Mouse (Mus musculus) c-Kit-positive CD71-negative TER-119-negative erythroid progenitor cells, embryonic 14.5 days (primary cell): ENCODE results near the gene Erf.

Source experiments
- DNase-seq: peaks from one replicate; pipeline ENCODE4 v3.0.0-alpha.2; 2013; ENCODE audit warnings: low read depth

Erf gene

GRCm38 (mm10) chr7:25238015-25238706 is 12.4 kb downstream of the Erf start:
- DNase-seq: peak; percentile 88

- DNase-seq: peak; percentile 97
Measured at GRCm38 (mm10) chr7:25237249-25238014, 13.1 kb downstream of the Erf start, which contains the start of gene Gsk3a. Gene Gsk3a, minus strand, starts transcription at chr7:25237851.

GRCm38 (mm10) chr7:25235526-25235925 is 15.0 kb downstream of the Erf start:
- no peak for DNase-seq

- no peak for DNase-seq
Measured at GRCm38 (mm10) chr7:25233061-25233460, 17.5 kb downstream of the Erf start.

DNA sequence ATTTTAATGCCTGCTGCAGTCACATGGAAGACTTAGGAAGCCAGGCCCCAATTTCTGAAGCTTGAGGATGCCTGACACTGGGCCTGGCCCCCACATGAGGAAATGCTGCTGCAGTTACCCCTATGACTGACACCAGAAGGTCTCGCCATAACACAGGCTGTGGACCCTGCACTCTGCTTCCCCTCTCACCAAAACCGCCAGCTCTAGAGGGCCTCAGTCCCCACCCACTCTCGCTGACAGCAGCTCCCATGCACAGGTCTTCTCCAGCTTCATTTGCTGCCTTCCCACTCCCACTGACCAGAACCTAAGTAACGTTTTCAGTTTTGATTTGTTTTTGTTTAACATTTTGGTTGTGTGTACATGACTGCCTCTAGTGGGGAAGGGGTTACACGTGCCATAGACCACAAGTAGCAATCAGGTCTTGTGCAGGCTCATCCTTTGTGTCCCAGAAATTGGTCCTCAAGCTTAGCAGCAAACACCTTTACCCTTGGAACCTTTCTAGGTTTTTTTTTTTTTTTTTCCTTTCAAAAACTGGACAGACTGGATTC is 18.4 kb downstream of the Erf start:
- DNase-seq: no peak

DNA sequence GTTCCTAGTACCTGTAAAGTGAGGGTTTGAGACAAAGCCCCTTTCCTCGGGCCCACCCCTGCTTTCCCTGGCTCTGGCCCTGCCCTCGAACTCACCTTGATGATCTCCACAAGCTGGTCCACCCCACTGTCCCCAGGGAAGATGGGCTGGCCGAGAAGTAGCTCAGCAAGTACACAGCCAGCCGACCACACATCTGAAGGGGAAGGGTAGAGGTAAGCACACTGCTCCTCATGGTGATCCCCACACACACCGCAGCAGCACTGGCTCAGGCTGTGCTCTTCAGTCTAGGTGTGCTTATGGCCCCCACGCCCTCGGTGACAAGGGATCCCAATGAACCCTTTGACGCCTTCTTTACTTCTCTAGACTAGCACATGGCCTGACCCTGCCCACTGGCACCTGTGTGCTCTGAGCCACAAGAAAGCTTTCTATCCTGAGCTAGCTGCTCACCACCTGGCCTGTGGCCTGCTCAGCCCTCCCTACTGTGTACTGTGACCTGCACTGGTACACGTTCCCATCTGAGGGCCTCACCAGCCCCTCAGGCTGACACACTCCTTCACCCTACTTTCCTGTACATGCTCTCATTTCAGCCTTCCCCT is 19.8 kb downstream of the Erf start:
- no peak for DNase-seq

DNA sequence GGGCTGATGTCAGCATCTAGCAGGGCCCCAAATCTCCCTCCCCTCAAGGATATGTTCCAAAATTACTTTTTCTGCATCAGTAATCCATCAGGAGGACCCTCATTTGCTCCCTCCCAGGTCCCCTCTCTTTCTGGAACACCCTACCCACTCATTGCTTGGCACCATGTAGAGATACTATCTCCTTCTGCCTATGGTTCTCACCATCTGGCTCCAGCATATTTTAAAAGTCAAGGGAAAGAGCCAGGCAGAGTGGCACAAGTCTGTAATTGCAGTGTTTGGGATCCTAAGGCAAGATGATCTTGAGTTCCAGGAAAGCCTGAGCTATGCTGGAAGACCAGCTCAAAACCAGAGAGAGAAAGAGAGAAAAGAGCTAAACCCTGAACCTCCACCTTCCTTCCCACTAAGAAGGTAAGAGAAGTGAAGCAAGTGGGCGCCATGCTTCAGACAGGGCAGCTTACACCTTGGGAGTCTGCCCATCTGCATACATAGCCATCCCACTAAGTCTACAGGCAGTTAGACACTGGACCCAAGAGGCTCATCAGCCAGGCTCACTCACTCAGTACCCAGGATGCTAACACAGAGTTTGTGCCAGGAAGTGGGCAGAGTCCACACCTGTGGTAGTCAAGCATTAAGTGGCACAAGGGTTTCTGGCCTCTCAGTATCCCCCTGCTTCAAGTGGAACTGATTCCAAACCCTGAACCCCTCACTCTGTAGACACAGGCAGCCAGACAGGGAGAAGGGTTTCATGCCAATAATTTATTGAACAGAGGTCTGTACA is 22.8 kb downstream of the Erf start:
- no peak for DNase-seq

DNA sequence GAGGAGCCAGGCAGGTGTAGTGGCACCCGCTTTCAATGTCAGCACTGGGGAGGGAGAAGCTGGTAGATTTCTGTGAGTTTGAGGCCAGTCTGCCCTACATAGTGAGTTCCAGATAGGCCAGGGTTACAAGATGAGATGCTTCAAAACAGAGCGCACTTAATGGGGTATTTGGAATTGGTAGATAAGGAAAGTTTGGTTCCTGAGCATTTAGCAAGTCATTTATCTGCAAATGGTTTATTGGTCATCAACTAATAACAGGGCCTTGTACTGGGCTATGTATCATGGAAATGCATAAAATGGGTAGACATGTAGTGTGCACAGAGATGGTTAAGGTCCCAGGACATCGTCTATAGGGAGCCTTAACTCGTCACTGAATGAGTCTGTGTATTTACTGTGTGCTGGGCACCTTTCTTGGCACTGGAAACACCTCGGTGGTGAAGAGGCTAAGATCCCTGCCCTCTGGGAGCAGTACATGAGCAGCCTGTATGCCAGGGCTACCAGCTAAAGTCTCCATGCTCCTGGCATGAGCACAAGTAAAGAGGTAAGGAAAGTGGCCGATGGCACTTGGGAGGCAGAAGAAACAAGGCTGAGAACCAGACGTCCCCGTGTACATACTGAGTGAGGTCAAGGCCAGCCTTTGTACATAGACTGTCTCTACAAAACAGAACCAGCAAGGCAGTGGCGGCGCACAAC is 28.1 kb downstream of the Erf start:
- no peak for DNase-seq

- peak; percentile 97 for DNase-seq
Measured at GRCm38 (mm10) chr7:25221102-25221883, 29.3 kb downstream of the Erf start, which contains the start of gene Zfp526. Gene Zfp526, plus strand, starts transcription at chr7:25221425.

DNA sequence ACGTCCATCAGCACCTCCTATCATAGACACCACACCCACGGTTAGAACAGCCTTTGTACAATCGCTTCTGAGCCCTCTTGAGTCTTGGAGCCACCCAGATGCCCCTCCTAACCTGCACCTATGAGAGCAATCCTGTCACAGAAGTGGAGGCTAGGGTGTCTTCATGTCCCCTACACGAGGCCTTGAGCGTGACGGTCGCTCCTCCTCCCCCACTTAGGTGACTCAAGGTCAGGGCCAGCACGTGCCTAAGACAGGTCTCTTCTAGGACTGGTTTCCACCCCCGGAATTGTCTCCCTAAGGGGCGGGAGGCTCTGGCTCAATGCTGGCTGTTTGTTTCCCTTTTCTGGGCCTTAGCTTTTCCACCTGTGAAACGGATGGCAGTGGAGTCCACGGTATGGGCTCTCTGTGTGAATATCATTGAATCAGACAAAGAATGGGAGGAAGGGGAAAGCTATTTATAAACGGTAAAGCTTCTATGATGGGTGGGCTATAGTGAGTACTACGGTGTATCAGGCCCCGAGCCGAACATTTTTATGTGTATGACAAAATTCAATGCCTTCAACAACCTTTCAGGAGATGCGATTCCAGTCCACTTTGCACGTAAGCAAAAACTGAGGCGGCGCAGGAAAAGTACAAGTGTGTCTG is 30.0 kb downstream of the Erf start, which contains the start of gene Dedd2:
Dedd2 (minus strand) TSS at position 159 of the 645 bp plus-strand sequence.
- DNase-seq: no peak

DNA sequence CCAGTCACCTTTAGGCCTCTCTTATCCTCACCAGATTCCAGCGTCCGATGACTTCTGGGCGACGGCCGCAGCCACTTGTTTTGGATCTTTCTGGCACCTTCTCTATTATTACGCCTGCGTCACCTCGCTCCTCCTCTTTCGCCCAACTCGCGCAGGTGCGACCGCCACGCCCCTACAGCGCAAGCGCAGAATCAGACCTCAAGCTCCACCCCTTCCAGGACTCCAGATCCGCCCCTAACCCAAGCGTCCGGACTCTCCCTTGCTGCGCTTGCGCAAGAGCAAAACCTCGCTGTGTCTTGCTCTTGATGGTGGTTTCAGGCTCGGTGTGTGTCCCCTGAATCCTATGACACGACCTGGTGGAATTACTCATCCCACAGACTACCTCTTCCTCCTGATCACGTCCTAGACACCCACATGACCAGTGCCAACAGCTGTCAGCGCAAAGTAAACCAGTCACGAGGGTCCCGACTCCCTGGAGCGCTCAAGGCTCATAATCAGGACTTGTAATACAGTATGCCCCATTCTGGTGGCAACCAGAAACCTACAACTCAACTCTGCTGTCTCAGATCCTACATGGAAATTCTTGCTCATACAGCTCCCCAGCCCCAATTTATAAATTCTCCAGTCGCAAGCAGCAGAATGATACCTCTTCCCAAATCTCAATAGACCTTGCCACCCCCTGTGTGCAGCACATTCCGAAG is 30.7 kb downstream of the Erf start:
- peak; percentile 95 for DNase-seq

- no peak for DNase-seq
Measured at GRCm38 (mm10) chr7:25219416-25219750, 31.2 kb downstream of the Erf start.

DNA sequence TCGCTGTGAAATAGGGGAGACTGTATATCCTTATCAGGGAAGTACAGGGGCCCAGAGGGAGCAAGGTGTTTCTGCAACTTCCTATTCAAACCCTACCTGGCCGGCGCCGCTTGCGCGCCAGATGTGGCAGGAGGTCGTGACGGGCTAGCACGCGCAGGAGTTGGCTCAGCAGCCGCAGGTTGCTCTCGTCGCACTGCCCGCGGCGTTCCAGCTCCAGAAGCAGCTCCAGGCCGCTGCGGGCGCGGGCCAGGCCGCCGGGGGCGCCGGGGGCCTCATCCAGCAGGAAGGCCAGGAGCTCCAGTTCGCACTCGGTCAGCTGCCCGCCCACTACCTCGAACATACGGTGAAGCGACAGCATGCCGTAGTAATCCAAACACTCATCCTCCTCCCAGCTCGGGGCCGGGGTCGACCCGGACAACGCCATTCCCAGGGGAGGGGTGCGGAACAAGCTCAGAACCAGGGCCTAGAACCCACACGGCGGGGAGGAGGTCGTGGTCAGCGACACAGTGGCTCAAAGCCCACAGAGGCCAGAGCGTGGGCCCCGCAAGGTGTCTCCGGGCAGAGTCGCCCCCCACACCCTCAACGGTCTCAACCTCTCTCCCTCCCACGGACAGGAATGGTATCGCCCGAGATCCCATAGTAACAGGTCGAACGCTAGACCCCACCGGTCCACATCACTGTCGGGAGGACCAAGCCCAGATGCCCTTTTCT is 31.7 kb downstream of the Erf start:
- DNase-seq: no peak

DNA sequence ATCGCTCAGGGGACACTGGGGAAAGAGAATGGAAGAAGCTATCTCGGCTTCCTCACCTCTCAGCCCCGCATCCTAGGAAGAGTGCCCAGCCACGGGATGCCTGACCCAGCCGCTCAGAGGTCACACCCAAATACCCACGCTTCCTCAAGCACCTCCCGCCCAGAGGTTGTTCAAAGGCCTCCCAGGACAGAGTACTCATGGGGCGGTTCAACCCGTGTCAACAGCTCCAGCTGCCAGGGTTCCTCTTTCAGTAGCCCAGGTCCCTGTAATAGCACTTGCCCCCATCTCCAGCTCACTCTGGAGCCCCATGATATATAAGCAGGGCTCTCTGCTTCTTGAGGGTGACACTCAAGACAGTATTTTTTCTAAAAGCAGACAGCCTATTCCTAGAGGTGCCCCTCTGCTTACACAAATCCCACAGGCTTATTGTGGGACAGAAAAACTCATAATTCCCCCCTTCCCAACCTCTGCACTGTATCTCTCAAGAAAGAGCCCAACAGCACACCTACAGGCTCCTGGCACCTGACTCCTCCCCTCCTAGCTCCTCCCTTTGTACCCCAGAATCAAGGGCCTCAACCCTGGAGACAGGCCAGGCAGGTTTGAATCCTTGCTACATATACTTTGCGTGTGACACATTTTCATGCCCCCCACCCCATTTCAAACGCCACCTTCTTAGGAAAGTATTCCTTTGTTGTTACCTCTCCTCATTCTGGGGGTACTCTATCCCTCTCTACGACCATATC is 32.7 kb downstream of the Erf start:
- DNase-seq: no peak

DNA sequence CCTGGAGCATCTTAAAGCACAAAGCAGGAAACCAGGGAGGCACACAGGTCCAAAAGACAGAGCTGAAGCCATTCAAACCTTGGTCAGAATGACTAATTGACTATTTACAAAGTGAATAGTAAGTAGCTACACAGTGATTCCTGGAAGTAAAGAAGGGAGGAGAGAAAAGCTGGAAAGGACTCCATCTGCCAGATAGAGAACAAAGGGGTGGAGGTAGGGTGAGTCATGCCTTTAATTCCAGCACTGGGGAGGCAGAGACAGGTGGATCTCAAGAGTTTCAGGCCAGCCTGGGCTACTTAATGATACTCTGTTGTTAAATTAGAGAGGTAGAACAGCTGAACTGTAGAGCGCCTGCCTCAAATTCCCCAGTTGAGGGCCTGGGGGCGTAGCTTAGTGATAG is 36.4 kb downstream of the Erf start:
- DNase-seq: no peak

DNA sequence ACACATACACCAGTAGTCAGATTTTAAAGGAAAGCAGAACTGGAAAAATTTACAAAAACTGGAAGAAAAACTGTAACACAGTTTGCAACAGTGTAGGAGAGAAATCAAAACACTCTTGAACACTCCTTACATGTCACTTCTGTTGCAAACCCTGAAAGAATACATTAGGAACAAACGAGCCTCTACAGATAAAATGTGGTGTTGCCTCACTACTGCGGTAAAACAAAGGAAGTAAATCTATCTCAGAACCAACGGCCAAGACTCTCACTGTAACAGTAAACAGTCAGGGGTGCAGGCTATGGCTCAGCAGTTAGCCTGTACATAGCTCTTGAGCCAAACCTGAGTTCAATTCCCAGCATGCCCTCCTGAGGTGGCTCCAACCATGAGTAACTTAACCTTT is 37.5 kb downstream of the Erf start:
- DNase-seq: no peak

DNA sequence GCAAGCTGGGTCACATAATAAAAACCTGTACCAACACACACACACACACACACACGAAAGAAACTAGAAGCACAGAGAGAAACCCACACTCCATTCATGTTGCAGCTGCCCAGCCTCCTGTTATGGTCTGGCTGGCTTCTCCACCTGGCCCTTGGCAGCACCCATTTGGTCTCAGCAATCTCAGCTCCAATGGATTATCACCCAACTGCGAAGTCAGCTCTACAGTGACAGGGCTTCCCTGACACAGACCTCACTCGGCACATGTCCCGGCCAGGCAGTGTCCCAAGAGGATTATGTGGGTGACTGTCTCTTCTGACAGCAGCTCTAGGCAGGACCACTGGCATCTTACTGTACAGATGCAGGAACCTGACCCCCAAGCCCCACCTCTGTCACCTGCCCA is 40.1 kb downstream of the Erf start:
- DNase-seq: no peak

- DNase-seq: no peak
Measured at GRCm38 (mm10) chr7:25209161-25209622, 41.4 kb downstream of the Erf start.
